Mouse (Mus musculus) kidney, adult 2 months (tissue): ENCODE results near the gene Dnajc4. TPM values are rescaled to one million over a fixed set of nuclear protein-coding genes. Genes with fewer than 3 reads are reported as not detected.

ENCODE experiments used
- DNase-seq: peaks from one replicate; pipeline ENCODE4 v3.0.0; 2021
- H3K27ac ChIP-seq: fragments of 200-500 bp; 2 replicates; pipeline ENCODE4 v1.5.1; 2012; ENCODE audit warnings: low read depth, low read length, control low read depth, inconsistent platforms; ENCODE audit not compliant: insufficient read depth
- H3K27me3 ChIP-seq: fragments of 200-500 bp; replicated peaks from 2 replicates; pipeline ENCODE4 v1.6.1; 2012; ENCODE audit warnings: mild to moderate bottlenecking, moderate library complexity, low read length, inconsistent platforms; ENCODE audit not compliant: control insufficient read depth, insufficient read depth
- H3K36me3 ChIP-seq: fragments of 200-500 bp; 2 replicates; pipeline ENCODE4 v1.6.1; 2012; ENCODE audit warnings: mild to moderate bottlenecking, moderate library complexity, low read length, inconsistent platforms; ENCODE audit not compliant: control insufficient read depth, insufficient read depth
- H3K4me1 ChIP-seq: fragments of 200-500 bp; 2 replicates; pipeline ENCODE4 v1.6.1; 2011; ENCODE audit warnings: low read length; ENCODE audit not compliant: control insufficient read depth, insufficient read depth
- H3K4me3 ChIP-seq: fragments of 200-500 bp; 2 replicates; pipeline ENCODE4 v1.5.1; 2011; ENCODE audit warnings: mild to moderate bottlenecking, low read depth, low read length, control low read depth; ENCODE audit not compliant: insufficient read depth
- CTCF ChIP-seq: fragments of 200-500 bp; conservative IDR thresholded peaks from 2 replicates; pipeline ENCODE4 v1.5.1; 2011; ENCODE audit warnings: low read depth, mild to moderate bottlenecking, control low read depth, low read length, moderate library complexity, mixed read lengths; ENCODE audit not compliant: insufficient read depth, insufficient read length
- POLR2A ChIP-seq: fragments of 200-500 bp; IDR thresholded peaks from one replicate; pipeline ENCODE4 v1.6.1; 2011; ENCODE audit warnings: low read depth, low read length, control low read depth
- WGBS: fragments of 180-500 bp; shearing (Covaris S2); methylation state at CpG from one replicate; pipeline ENCODE4 v1.1.7; 2018; 5-methylcytosine and 5-hydroxymethylcytosine counted together
- polyA plus RNA-seq: library from polyadenylated mRNA; depleted of rRNA; stranded (reverse); fragments of >200 nt; gene quantifications from 2 replicates; pipeline ENCODE4 v1.2.3, GENCODE M21; 2012; rRNA removed

The Dnajc4 gene
- polyA plus RNA-seq, 1 experiment, result 50.1 TPM

DNA sequence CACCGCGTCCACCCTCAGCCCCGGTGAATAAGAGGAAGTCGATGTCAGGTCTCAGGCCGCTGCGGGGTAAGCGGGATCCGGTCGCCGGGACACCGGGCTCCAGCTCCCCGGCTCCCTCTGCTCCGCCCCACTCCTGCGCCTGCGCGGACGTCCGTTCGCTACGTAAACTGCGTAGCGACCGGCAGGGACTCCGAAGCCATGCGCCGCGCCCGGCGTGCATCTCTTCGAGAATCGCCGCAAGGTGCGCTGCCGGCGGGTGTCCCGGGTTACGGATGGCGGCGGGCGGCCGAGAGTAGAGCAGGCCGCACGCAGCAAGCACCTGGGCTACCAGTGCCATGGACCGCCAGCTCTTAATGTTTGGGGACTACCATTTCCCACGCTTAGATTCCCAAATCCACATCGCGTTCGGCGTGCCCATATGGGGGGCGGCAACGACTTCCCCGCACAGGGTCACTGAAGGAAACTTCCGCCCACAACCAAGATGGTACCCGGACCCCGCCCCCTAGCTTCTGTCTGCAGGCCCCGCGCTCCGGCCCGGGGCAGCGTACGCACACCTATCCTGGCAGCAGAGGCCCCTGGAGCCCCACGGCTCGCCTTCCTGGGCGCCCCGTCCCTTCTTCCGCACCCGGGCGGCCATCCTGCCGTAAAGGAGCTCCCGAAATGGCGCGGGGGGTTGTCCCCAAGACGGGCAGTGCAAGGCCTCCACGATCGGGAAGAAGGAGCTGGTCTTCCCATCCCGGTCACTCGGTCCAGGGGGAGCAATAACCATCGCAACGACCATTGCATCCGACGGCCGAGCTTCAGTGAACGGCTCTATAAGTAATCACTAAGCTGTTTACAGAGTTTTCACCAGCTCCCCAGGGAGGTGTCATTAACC is 50.8 kb downstream of the Dnajc4 start, which contains the start of gene Bad:
Gene Bad (plus strand): TSS at position 490 of the 877 bp plus-strand sequence.
- WGBS, result under 1% methylated on average over 83 of the region's 83 CpGs
- peak; percentile 95 for DNase-seq
- Histone ChIP-seq H3K36me3 (no peaks in the 10 kb centered on the region), H3K4me3 (peak within 1 kb of the TSS; percentile 81), H3K27me3 (no peaks in the 10 kb centered on the region), H3K27ac (peak within 1 kb of the TSS; percentile 84), H3K4me1 (peaks cover 18% of the 10 kb centered on the region; the same call in 1 of the 2 replicates)
- no peak for TF ChIP-seq CTCF
- TF ChIP-seq POLR2A, result peak; percentile 22

DNA sequence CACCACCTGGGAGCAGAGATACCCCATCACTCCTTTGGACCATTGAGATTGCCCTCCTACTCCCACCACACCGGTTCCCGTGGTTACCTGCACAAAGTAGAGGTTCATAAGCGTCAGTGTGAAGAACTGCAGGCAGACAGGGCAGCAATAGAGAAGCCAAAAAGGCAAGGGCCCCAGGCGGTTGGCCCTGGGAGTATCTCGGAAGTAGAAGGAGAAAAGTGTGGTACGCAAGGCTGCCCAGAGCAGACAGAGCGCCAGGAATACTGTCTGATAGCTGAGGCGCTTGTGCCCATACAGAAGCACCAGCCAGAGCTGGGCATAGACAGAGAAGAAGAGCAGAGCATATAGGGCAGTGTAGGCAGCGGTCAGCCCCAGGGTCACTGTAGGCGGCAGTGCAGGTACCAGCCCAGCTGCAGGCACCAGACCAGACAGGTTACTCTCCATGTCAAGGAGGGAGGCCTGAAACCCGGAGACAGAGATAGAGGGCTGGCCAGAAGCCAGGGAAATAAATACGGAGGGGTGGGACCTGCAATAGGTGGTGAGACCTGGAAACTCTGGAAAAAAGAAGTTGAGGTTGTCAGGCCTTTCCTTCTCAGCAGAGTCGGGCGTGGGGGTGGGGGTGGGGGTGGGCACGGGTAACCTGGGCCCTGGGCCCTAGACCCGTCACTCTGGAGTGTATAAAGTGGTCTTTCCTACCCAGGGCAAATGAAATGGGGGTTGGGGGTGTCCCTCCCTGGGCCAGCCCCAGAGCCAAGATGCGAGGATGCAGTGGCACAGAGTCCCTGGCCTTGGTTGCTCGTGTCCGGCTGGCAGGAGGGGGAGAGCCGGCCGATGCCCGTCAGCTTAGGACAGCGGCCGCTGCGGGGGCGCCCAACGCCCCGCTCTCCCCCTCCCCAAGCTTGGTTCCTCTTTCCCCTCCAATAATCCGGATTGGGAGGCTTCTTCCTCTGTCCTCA is 51.7 kb downstream of the Dnajc4 start:
- peak overlapping the region; percentile 81 for H3K4me3 ChIP-seq
- H3K27me3 ChIP-seq, result no peaks in the 10 kb centered on the region
- no peak for DNase-seq
- 20% methylated on average over 29 of the region's 29 CpGs for WGBS
- peak overlapping the region; percentile 74 for H3K27ac ChIP-seq
- peaks cover 18% of the 10 kb centered on the region; the same call in 1 of the 2 replicates for H3K4me1 ChIP-seq
- H3K36me3 ChIP-seq, result no peaks in the 10 kb centered on the region
- TF ChIP-seq POLR2A (no peak), CTCF (no peak)

DNA sequence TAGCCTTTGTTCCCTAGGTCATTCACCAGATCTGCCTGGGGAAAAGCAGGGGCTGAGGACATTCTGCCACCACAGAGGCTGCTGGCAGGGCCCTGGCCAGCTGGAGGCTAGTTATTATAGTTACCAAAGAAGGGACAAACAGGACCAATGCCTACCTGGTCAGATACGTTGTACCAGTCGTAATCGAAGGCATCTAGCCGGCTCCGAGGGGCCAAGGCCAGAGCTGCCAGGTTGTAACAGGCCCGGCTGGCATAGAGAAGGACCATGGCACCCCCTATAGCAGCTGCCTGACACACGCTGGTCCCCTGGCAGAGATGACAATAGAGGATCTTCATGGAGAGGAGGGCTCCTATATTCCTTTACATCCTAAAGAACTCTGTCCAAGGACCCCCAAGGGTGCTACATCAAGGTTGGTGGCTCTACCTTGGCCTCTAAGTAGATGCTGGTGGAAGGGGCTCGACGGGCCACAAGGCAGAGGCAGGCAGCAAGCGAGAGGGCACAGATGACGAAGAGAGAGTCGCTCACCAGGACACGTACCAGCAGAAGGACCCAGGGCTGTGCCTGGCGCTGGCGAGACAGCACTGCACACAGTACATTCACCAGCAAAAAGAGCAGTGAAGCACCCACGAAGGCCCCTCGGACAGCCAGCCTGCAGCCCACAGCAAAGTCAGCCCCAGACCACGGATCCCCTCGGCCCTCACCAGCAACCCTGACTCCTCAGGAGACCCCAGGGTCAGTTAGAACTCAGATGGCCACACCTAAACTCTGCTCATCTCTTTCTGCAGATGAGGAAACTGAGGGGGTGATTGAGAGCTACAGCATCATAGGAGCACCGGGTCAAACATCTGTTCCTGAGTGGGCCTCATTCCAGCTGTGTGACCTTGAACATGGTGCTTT is 53.0 kb downstream of the Dnajc4 start:
- DNase-seq, result no peak
- Histone ChIP-seq H3K36me3 (no peaks in the 10 kb centered on the region), H3K27me3 (no peaks in the 10 kb centered on the region), H3K4me1 (peaks cover 18% of the 10 kb centered on the region; the same call in 1 of the 2 replicates), H3K27ac (no peak overlapping the region), H3K4me3 (no peak overlapping the region)
- WGBS, result 89% methylated on average over 20 of the region's 20 CpGs
- TF ChIP-seq CTCF, result no peak
- no peak for TF ChIP-seq POLR2A

Other genes with a start within 250 kb of the Dnajc4 start
- gene Rps6ka4, start 151.9 kb downstream of the Dnajc4 start, polyA plus RNA-seq, result 19.9 and 22.8 TPM in 2 replicates
- 2.1 and 2.2 TPM in 2 replicates for gene Ccdc88b, start 134.4 kb downstream of the Dnajc4 start, polyA plus RNA-seq
- gene Trmt112, start 82.9 kb downstream of the Dnajc4 start, polyA plus RNA-seq, result 133 and 146 TPM in 2 replicates
- gene Prdx5, start 82.5 kb downstream of the Dnajc4 start, polyA plus RNA-seq, result 1,575 and 2,285 TPM in 2 replicates
- gene Esrra, start 70.8 kb downstream of the Dnajc4 start, polyA plus RNA-seq, result 134 and 155 TPM in 2 replicates
- 0.44 and 0.99 TPM in 2 replicates for gene Catsperz, start 67.2 kb downstream of the Dnajc4 start, polyA plus RNA-seq
- 0.07 and 0.08 TPM in 2 replicates for gene Kcnk4, start 58.1 kb downstream of the Dnajc4 start, polyA plus RNA-seq
- gene Bad, start 50.7 kb downstream of the Dnajc4 start, polyA plus RNA-seq, result 75.4 and 83.1 TPM in 2 replicates
- 78.4 and 91.7 TPM in 2 replicates for gene Gpr137, start 50.1 kb downstream of the Dnajc4 start, polyA plus RNA-seq
- gene Ppp1r14b, start 17.6 kb downstream of the Dnajc4 start, polyA plus RNA-seq, result 48.7 and 55.3 TPM in 2 replicates
- gene Plcb3, start 16.1 kb downstream of the Dnajc4 start, polyA plus RNA-seq, result 40.2 and 53.7 TPM in 2 replicates
- gene Fkbp2, start 12.1 kb downstream of the Dnajc4 start, polyA plus RNA-seq, result 96.3 and 136 TPM in 2 replicates
- gene Vegfb, start 4.9 kb downstream of the Dnajc4 start, polyA plus RNA-seq, result 82.9 and 83.0 TPM in 2 replicates
- gene Nudt22, start 3.5 kb upstream of the Dnajc4 start, polyA plus RNA-seq, result 58.3 and 63.4 TPM in 2 replicates
- 19.3 and 22.5 TPM in 2 replicates for gene Trpt1, start 3.6 kb upstream of the Dnajc4 start, polyA plus RNA-seq
- gene Fermt3, start 26.9 kb upstream of the Dnajc4 start, polyA plus RNA-seq, result 5.2 and 9.2 TPM in 2 replicates
- gene Stip1, start 47.4 kb upstream of the Dnajc4 start, polyA plus RNA-seq, result 40.6 and 51.4 TPM in 2 replicates
- 61.7 and 67.2 TPM in 2 replicates for gene Macrod1, start 64.2 kb upstream of the Dnajc4 start, polyA plus RNA-seq
- gene Flrt1, start 113.2 kb upstream of the Dnajc4 start, polyA plus RNA-seq, result 23.1 and 25.1 TPM in 2 replicates
- gene Otub1, start 213.7 kb upstream of the Dnajc4 start, polyA plus RNA-seq, result 122 and 126 TPM in 2 replicates
- 3,607 and 3,750 TPM in 2 replicates for gene Cox8a, start 225.0 kb upstream of the Dnajc4 start, polyA plus RNA-seq
- gene Naa40, start 248.6 kb upstream of the Dnajc4 start, polyA plus RNA-seq, result 23.7 and 26.2 TPM in 2 replicates